Mouse (Mus musculus): Measurements from ENCODE around the gene Swi5.

Gene Swi5

GRCm38 (mm10) chr2:32287923-32288367 is at the start of gene Swi5:
Gene Swi5, minus strand, starts transcription at chr2:32288075.
- DNase-seq (ENCODE audit: low spot score) = peak; percentile 87

GRCm38 (mm10) chr2:32335888-32336287 is 48.0 kb upstream of the Swi5 start:
- DNase-seq (ENCODE audit: low spot score) = no peak

DNA sequence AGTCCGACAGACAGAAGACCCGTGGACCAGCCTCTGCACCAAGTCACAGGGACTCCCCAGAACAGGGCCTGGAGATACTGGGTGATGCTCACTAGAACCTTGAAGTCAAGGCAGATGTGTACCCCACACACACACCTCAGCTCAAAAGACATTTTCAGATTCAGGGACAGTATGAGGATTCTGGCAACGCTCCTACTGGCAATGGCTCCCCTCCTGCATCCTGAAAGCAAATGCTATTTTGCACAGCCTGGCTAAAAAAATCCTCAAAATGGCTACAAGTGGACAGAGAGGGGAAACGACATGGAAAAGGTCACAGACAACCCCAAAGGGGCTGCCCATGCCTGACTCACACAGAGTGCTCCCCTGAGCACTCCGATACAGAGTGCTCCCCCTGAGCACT is 44.3 kb upstream of the Swi5 start:
- DNase-seq (ENCODE audit: low spot score) = no peak

- DNase-seq (ENCODE audit: low spot score) = no peak
These were observed 41.7 kb upstream of the Swi5 start for GRCm38 (mm10) chr2:32329531-32329930.

- no peak for DNase-seq (ENCODE audit: low spot score)
These were observed 41.1 kb upstream of the Swi5 start for GRCm38 (mm10) chr2:32328911-32329460.

DNA sequence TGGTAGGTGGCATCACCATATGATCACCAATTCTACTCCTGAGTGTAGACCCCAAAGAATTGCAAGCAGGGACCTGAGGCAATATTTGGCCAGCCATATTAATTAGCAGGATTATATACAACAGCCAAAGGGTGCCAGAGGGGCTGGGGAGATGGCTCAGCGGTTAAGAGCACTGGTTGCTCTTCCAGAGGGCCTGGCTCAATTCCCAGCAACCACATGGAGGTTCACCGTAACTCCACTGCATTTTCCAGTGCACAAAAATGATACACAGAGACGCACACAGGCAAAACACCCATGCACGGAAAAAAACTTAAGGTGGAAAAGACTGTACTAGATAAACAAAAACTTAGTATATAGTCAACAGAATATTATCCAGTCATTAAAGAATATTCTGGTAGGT is 39.3 kb upstream of the Swi5 start:
- DNase-seq (ENCODE audit: low spot score) = no peak

GRCm38 (mm10) chr2:32325342-32325741 is 37.5 kb upstream of the Swi5 start:
- no peak for DNase-seq (ENCODE audit: low spot score)

DNA sequence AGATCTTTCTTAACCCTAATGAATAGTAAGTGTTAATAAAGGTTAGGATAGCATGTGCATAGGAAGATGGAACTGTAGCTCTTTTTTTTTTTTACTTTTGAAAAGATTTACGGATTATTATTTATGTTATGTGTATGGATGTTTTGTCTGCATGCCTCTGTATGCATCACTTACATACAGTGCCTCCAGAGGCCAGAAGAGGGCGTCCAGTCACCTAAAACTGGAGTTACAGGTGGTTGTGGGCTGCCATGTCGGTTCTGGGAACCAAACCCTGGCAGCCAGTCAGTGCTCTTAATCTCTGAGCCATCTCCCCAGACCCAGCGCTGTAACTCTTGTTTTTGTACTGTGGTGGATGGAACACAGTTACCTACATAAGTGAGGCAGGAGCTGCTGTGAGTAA is 36.4 kb upstream of the Swi5 start:
- DNase-seq (ENCODE audit: low spot score) = no peak

DNA sequence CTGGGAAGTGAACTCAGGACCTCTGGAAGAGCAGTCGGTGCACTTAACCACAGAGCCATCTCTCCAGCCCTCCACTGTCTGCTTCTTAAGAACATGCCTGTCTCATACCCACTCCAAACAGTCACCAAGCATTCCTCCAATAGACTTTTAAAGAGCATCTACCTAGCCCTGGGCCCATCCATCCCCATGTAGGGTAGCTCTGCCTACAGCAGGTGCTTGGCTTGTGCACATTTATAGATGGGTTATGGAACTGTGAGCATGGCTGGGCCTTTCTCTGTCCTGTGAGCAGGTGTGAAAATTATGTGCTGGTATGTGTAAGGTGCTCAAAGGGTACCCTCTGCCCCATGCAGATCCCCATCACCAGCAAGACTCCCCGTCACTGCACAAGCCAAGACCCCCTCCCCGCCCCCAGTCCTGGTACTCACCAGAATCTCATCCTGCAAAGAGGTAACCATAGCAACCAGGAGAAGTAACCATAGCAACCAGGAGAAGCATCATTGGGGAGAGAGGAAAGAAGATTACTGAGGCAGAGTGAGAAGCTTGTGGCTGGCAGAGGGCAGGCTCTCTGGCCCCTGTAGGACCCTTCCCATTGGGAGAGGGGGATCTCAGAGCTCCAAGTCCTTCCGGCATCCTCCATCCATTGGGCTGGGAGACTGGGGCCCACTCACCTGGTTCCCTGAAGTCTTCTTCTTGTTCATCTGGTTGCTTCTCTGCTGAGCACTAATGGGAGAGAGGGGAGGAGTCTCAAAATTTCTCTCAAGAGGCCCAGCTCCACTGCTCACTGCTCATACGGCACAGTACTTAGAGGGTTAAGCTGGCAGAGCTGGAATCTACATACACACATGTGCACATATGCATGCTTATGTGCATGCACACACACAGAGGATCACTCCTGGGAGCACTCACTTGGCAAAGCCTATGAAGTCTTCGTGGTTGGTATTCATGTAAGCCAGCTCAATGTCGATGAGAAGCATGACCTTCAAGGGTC is 35.2 kb upstream of the Swi5 start:
- DNase-seq (ENCODE audit: low spot score) = no peak

- DNase-seq (ENCODE audit: low spot score) = no peak
These were observed 33.9 kb upstream of the Swi5 start for GRCm38 (mm10) chr2:32321591-32322298.

DNA sequence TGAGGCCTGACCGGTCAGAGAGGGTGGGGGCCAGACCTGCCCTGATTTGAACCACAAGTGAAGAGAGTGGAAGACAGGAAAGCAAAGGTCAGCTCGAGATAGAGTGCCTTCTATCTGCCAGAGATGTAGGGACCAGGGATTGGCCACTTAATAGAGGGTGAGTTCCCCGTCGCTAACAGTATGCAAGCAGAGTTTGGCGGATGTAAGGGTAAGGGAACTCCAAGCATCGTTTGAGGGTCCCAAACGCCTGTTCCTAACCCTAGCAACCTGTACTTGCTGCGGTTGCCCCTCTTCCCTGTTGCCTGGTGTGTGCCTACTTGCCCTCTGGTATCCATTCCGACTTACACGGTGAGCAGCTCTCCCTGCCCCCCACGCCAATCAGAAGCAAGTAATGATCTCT is 32.8 kb upstream of the Swi5 start:
- DNase-seq (ENCODE audit: low spot score) = no peak

DNA sequence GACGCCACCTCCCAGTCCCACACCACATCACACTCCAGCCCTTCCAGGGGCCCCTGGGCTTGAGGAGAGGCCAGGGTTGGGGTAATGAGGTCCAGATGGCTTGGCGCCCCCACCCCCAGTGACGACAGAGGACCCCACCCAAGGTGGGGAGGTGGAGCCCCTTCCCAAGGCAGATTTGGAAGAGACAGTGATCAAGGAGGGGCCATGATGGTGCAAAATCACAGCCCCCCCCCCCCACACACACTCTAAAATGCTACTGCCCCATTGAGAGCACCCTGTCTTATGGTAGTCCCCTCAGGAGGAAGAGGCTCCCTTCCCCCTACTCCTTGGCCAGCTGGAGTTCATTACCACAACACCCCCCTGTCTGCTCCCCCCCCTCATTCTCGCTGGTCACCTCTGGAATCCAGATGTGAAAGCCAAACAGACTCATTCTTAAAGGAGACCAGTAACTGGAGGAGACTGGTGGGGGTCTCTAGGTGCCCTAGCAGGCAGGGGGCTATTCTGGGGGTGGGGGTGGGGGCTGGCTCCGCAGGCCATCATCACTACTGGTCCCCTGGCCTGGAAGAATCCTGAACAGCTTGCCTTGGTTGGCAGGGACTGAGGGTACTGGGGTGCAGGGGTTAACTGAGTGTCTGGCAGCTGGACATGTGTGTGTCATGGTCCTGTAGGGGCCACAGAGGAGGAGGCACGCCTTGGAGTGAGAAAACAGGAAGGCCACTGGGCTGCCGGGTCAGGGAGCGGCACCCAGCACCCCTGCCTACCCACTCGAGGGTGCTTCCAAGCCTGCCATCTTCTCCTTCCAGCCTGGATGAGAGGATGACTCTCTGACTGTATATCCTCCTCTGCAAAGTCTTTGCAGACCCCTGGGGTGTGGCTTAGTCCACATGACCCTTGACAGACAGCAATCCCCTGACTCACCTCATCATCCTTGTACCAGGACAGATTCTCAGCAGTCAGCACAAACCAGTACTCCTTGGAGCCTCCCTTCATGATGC is 32.0 kb upstream of the Swi5 start:
- DNase-seq (ENCODE audit: low spot score) = peak; percentile 48

- DNase-seq (ENCODE audit: low spot score) = no peak
These were observed 31.1 kb upstream of the Swi5 start for GRCm38 (mm10) chr2:32318709-32319585.

GRCm38 (mm10) chr2:32317791-32318417 is 30.0 kb upstream of the Swi5 start:
- DNase-seq (ENCODE audit: low spot score) = peak; percentile 58

DNA sequence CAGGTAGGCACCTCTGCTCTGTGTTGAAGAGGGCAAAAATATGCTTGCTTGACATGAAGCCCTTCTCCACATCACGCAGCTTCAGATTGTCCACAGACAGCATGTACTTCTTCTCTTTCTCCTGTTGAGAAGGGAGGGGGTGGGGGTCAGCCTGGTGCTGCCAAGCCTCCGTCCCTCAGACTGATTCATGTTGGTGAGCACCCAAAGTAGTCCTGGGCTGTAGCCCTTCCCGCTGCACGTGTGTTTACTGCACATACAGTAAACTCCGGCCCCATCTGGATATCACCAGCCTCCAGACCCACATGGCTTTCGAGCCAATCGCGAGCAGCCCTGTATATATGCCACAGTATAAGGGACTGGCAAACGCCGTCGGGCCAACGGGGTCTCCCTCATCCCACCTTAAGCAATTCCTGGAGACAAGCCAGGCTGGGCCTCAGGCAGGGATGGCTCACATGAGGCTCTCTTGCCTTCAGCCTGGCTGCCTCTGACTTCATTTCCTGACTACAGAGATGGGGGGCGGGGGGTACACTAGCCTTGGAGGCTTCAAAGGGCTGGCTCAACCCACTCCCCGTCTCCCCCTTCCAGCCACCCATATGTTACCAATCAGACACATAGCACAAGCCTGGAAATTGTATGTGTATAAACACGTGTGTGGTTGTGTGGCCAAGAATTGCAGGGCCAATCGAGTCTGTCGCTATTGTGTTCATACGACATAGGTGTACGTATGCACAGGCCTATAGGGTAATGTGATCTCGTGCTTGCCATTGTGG is 29.2 kb upstream of the Swi5 start:
- DNase-seq (ENCODE audit: low spot score) = no peak

DNA sequence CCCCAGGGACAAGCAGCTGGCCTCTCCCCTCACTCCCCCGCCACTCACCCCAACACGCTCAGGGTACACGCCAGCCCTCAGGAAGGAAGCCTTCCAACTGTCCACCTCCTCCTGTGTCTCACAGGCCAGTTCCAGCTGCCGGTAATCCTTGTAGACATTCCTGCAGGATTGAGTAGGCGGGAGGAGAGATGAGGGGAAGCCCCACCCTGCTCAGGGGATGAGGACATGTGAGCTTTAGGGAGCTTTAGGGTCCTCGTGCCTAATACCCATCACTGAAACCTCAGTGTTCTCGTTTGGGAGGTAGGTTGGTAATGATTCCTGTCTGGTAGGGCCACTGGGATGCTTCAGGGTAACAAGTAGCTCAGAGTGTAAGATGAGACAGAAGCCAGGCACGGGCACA is 27.9 kb upstream of the Swi5 start:
- no peak for DNase-seq (ENCODE audit: low spot score)

GRCm38 (mm10) chr2:32314831-32315230 is 27.0 kb upstream of the Swi5 start:
- no peak for DNase-seq (ENCODE audit: low spot score)

DNA sequence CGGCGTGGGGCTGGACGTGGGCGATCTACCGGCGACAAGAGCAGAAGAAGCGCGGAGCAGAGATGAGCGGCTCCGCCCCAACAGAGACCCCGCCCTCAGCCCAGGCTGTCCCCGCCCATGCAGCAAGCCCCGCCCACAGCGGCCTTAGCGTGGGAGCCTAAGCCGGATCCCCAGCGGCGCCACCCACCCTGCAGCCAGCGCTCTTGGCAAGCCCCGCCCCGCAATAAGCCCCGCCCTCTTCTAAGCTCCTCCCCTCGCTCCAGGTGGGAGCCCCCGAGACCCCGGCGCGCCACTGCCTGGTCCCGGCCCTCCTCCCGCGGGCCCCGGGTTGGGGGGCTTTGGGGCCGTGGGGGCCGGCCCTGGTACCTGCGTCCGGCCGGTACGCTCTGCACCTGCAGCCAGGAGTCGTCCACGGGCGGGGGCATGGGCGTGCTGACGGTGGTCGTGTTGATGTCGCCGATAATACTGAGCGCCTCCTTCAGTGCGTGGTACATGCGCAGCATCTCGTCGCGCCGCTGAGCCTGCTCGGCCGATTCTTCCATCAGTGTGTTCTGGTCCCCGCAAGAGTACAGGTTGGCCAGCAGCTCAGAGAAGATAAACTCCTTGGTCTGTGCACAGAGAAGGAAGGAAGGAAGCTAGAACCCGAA is 24.6 kb upstream of the Swi5 start:
- DNase-seq (ENCODE audit: low spot score) = no peak

Data from ovary, postnatal 10 days (tissue).